Mouse (Mus musculus) C2C12 (cell line): Measurements from ENCODE around the gene Tjp3. TPM values are rescaled to one million over a fixed set of nuclear protein-coding genes. Genes with fewer than 3 reads are reported as not detected.
A peak's percentile ranks its signal among the peaks of the same experiment; 100 is the strongest.
"Not testable (repeated sequence)": the region's sequence is repeated elsewhere in the genome, so short reads cannot be mapped to it uniquely, and the experiment has no call there.

Source experiments
- H3K27me3 ChIP-seq: one replicate; pipeline ENCODE4 v1.6.1; 2011; ENCODE audit not compliant: control insufficient read depth, insufficient read depth, insufficient read length
- H3K36me3 ChIP-seq: one replicate; pipeline ENCODE4 v1.6.1; 2011; ENCODE audit not compliant: control insufficient read depth, insufficient read depth
- H3K4me3 ChIP-seq: one replicate; pipeline ENCODE4 v1.5.1; 2011; ENCODE audit warnings: mild to moderate bottlenecking, control low read depth; ENCODE audit not compliant: poor library complexity, insufficient read depth, severe bottlenecking
- H3K79me2 ChIP-seq: one replicate; pipeline ENCODE4 v1.6.1; 2011; ENCODE audit not compliant: control insufficient read depth, insufficient read depth
- H3K79me3 ChIP-seq: one replicate; pipeline ENCODE4 v1.6.1; 2011; ENCODE audit warnings: low read depth, control low read depth
- H3ac ChIP-seq: one replicate; pipeline ENCODE3; 2011; ENCODE audit warnings: low read depth; ENCODE audit not compliant: control insufficient read depth, insufficient read length
- CEBPB ChIP-seq: IDR thresholded peaks from one replicate; pipeline ENCODE4 v1.6.1; 2011; ENCODE audit warnings: low read depth, mild to moderate bottlenecking, control low read depth, moderate library complexity
- CTCF ChIP-seq: IDR thresholded peaks from one replicate; pipeline ENCODE4 v1.5.1; 2011; ENCODE audit not compliant: control insufficient read depth, insufficient read depth, insufficient read length
- FOSL1 ChIP-seq: IDR thresholded peaks from one replicate; pipeline ENCODE4 v1.8.0; 2011; ENCODE audit warnings: mild to moderate bottlenecking, low read length; ENCODE audit not compliant: poor library complexity, insufficient read depth, severe bottlenecking
- MAX ChIP-seq: IDR thresholded peaks from one replicate; pipeline ENCODE4 v1.6.1; 2011; ENCODE audit warnings: mild to moderate bottlenecking, control low read depth
- MYOD1 ChIP-seq: IDR thresholded peaks from one replicate; pipeline ENCODE4 v1.6.1; 2011; ENCODE audit warnings: low read depth; ENCODE audit not compliant: control insufficient read depth, insufficient read length
- MYOG ChIP-seq: IDR thresholded peaks from one replicate; pipeline ENCODE4 v1.6.1; 2011; ENCODE audit not compliant: control insufficient read depth, insufficient read length; ENCODE audit errors: extremely low read depth
- USF1 ChIP-seq: IDR thresholded peaks from one replicate; pipeline ENCODE4 v1.6.1; 2011; ENCODE audit warnings: low read depth, mild to moderate bottlenecking, control low read depth, moderate library complexity
- polyA plus RNA-seq: library from polyadenylated mRNA; unstranded; fragments of >200 nt; fragmentation: generic; extraction: Trizol; gene quantifications from one replicate; pipeline ENCODE4 v1.2.1, GENCODE M21; 2012; ENCODE audit warnings: missing spikeins

The Tjp3 gene
- polyA plus RNA-seq, 1 experiment, result not detected

DNA sequence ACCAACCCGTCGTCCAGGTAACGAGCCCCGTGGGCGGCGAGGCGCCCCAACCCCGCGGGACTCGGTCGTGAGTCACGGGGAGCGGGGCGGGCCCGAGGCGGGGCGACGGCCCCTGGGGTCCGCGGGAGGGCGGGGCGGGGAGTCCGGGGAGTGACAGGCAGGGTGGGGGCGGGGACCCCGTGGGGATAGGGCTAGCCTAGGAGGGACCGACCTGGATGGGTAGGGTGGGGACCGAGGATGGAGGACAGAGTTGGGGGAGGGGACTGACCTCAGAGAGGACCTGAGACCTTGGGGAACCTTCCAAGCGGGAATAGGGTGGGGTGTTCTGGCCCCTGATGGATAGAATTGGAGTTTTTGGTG, 58.2 kb downstream of the Tjp3 start:
- H3K27me3 ChIP-seq, result no peaks in the 10 kb centered on the region
- no peaks in the 10 kb centered on the region for H3K36me3 ChIP-seq
- peak overlapping the region; percentile 25 for H3K4me3 ChIP-seq
- peak overlapping the region; percentile 45 for H3ac ChIP-seq
- TF ChIP-seq FOSL1, result no peak
- no peak for TF ChIP-seq CEBPB
- TF ChIP-seq MYOG, result no peak
- no peak for TF ChIP-seq USF1
- no peak for TF ChIP-seq CTCF
- TF ChIP-seq MAX, result no peak
- TF ChIP-seq MYOD1, result no peak
- no peaks in the 10 kb centered on the region for H3K79me3 ChIP-seq
- H3K79me2 ChIP-seq, result no peaks in the 10 kb centered on the region

GRCm38 (mm10) chr10:81232580-81233225, 58.7 kb downstream of the Tjp3 start, which contains the start of gene Zfr2:
Gene Zfr2 (plus strand): TSS chr10:81233155.
- H3K4me3 ChIP-seq, result peak within 1 kb of the TSS; percentile 25
- H3ac ChIP-seq, result peak within 1 kb of the TSS; percentile 45
- no peaks in the 10 kb centered on the region for H3K79me3 ChIP-seq
- H3K36me3 ChIP-seq, result no peaks in the 10 kb centered on the region
- TF ChIP-seq CTCF (no peak), USF1 (peak; percentile 54)
- H3K27me3 ChIP-seq, result no peaks in the 10 kb centered on the region
- H3K79me2 ChIP-seq, result no peaks in the 10 kb centered on the region

DNA sequence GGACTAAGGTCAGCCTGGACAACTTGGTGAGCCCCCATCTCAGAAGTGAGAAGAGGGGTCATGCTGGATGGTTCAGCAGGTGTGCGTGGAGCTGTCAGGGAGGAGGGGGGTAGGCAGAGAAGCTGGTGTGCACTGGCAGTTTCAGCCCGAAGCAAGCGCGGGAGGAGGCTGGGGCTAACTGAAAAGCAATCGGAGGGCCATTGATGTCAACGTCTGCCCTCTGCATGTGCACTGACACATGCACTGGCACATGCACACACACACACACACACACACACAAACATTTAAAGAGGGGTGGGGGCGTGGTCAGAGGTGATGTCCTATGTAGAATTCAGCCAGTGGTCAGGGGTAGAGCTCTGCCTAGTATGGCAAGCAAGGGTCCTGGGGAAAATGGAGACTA, 59.9 kb downstream of the Tjp3 start:
- Histone ChIP-seq H3K27me3 (no peaks in the 10 kb centered on the region), H3K79me2 (no peaks in the 10 kb centered on the region), H3K4me3 (no peak overlapping the region), H3K79me3 (no peaks in the 10 kb centered on the region), H3K36me3 (no peaks in the 10 kb centered on the region), H3ac (no peak overlapping the region)
- TF ChIP-seq USF1 (no peak), CEBPB (no peak), CTCF (no peak), FOSL1 (no peak), MYOG (no peak), MAX (no peak), MYOD1 (no peak)

GRCm38 (mm10) chr10:81230438-81231332, 60.7 kb downstream of the Tjp3 start, which contains the start of gene Atcay:
Gene Atcay (minus strand): TSS chr10:81230833.
- no peak for TF ChIP-seq FOSL1
- TF ChIP-seq MYOD1, result no peak
- TF ChIP-seq USF1, result no peak
- TF ChIP-seq MYOG, result no peak
- Histone ChIP-seq H3K36me3 (no peaks in the 10 kb centered on the region), H3K79me3 (no peaks in the 10 kb centered on the region), H3K4me3 (no peak within 1 kb of the TSS), H3K27me3 (no peaks in the 10 kb centered on the region), H3ac (no peak within 1 kb of the TSS), H3K79me2 (no peaks in the 10 kb centered on the region)

DNA sequence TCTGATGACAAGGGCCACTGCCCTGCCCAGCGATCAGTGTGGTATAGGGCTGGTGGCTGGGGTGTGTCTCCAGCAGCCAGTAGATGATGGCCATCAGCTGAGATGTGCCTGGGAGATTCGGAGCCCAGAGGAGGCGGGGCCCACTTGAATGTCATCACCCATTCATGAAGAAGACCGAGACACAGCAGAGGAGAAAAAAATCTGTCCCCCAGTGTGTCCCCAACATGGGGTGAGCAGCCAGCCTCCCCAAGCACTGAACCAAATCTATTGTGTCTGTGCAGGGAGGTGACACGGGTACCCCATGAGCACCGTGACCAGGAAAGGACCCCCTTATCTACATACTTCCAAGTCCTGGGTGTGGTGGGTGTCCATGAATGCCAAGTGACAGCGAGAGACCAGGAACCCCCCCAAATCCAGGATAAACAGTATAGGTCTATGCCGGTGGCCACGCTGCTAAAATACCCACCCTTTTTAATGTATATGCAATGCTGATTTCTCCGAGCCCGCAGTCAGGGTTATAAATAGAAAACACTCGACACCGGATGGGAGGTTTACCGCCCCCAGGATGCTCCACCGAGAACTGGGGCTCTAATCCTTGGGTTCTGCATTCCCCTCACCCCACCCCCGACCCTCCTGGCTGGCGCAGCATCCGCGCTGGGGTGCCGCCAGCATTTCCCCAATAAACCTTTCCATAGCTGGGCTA, 61.5 kb downstream of the Tjp3 start:
- no peak overlapping the region for H3K4me3 ChIP-seq
- no peaks in the 10 kb centered on the region for H3K27me3 ChIP-seq
- H3ac ChIP-seq, result no peak overlapping the region
- TF ChIP-seq MYOD1, result no peak
- no peak for TF ChIP-seq CEBPB
- TF ChIP-seq MYOG, result no peak
- no peak for TF ChIP-seq CTCF
- no peak for TF ChIP-seq USF1
- TF ChIP-seq FOSL1, result no peak
- TF ChIP-seq MAX, result no peak
- no peaks in the 10 kb centered on the region for H3K79me2 ChIP-seq
- H3K79me3 ChIP-seq, result no peaks in the 10 kb centered on the region
- no peaks in the 10 kb centered on the region for H3K36me3 ChIP-seq

DNA sequence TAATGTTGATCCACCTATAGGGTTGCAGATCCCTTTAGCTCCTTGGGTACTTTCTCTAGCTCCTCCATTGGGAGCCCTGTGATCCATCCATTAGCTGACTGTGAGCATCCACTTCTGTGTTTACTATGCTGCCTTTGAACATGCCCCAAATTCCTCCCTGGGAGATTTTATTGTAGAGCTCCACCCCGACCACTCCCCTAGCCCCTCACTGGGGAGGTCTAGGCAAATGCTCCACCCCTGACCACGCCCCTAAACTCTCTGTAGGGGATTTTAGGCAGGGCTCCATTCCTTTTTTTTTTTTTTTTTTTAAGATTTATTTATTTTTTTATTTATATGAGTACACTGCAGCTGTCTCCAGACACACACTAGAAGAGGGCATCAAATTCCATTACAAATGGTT, 67.7 kb downstream of the Tjp3 start:
- H3K79me3 ChIP-seq, H3K4me3 ChIP-seq, H3K36me3 ChIP-seq, H3ac ChIP-seq, H3K27me3 ChIP-seq, H3K79me2 ChIP-seq: not testable (repeated sequence)
